Mouse (Mus musculus): ENCODE data around the gene Nectin1.

GRCm38 (mm10) chr9:43757225-43757624 lies 13.4 kb downstream of the Nectin1 start:
- no peak for TF ChIP-seq CTCF (IDR thresholded peaks at IDR 0.05; ENCODE audit: control insufficient read depth, insufficient read depth, low read length)
- no peak for TF ChIP-seq POLR2A (IDR thresholded peaks at IDR 0.05; ENCODE audit: borderline replicate concordance, control insufficient read depth, low read depth, low read length)

Measured in bone marrow, adult 2 months (tissue).